Comparison of ENCODE assay signal across 14 mouse cellular contexts in the genomic region with DNA sequence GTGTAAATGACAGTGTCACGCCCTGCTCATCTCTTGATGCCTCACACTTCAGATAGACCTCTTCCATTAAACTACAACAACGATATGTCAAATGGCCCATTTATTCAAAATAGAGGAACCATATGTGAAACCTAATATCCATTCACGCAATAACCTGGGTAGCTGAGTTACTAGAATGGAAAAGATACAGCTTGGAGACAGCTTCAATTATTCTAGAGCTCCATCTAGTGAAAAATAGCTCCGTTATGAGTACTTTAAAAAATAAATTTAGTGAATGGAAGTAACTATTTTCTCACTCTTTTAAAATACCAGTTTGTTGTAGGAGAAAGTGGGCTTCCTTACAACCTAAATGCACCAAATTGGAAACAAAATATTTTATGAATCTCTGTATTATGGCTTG. TPM values are rescaled to one million over a fixed set of nuclear protein-coding genes. Genes with fewer than 3 reads are reported as not detected.
DNase-seq lines count a peak whose midpoint lies in the region; ATAC-seq and TF ChIP-seq lines count a peak whose summit lies in the region.
"Had no signal": no experiment of that assay in that cellular context is flagged by ENCODE, and none has a peak within 500 bp of the region (broad histone marks: within the 10 kb centered on the region; RNA-seq: fewer than 3 reads in every experiment).

No protein-coding gene starts in this region.

- no peaks in the 10 kb centered on the region for H3K36me3 ChIP-seq in forebrain, embryonic 13.5 days (ENCODE audit: poor library complexity, severe bottlenecking)
- no peaks in the 10 kb centered on the region for H3K36me3 ChIP-seq in forebrain, embryonic 11.5 days (ENCODE audit: control insufficient read depth, insufficient read depth, low read length)
- H3K36me3 ChIP-seq in MEL (ENCODE audit: control insufficient read depth in 1 of 2, insufficient read depth in 2 of 2, low read length in 2 of 2) = peaks cover 0 to 11% of the 10 kb centered on the region in 2 experiments; a peak in 2 of 4 replicates
- H3K36me3 ChIP-seq in forebrain, postnatal 0 days (ENCODE audit: insufficient read depth) = no peaks in the 10 kb centered on the region
- H3K36me3 ChIP-seq: intestine, embryonic 15.5 days had no signal

- 0 out of 2 replicates have a peak, but pooled peaks have one; percentile 45 for ATAC-seq in forebrain, embryonic 13.5 days
- no peak for ATAC-seq in forebrain, embryonic 11.5 days (replicated peaks; ENCODE audit: low FRiP score)
- peak; percentile 66; the same call in 1 of the 2 replicates for ATAC-seq in forebrain, postnatal 0 days
- ATAC-seq: intestine, embryonic 15.5 days had no signal

- TF ChIP-seq EP300 in MEL (IDR thresholded peaks at IDR 0.05; ENCODE audit: low read depth in 1 of 2, low read length in 2 of 2) = no peak

- 68% methylated on average over 4 of the region's 4 CpGs for WGBS in forebrain, embryonic 13.5 days
- 82% methylated on average over 4 of the region's 4 CpGs for WGBS in forebrain, embryonic 11.5 days
- 53% methylated on average over 4 of the region's 4 CpGs for WGBS in forebrain, postnatal 0 days

- no peak overlapping the region for H3K27ac ChIP-seq in forebrain, embryonic 13.5 days
- H3K27ac ChIP-seq in forebrain, embryonic 11.5 days (ENCODE audit: low read depth, low read length) = no peak overlapping the region
- no peak overlapping the region for H3K27ac ChIP-seq in left cerebral cortex, adult 2 months
- H3K27ac ChIP-seq in MEL (ENCODE audit: control insufficient read depth, low read depth, low read length) = no peak overlapping the region
- H3K27ac ChIP-seq in forebrain, postnatal 0 days (ENCODE audit: low read depth, low read length) = no peak overlapping the region
- H3K27ac ChIP-seq: intestine, embryonic 15.5 days had no signal

- TF ChIP-seq CTCF in left cerebral cortex, adult 2 months (IDR thresholded peaks at IDR 0.05) = peak; percentile 59
- peak in 1 of 3 experiments; percentile 31; a peak in 1 of 6 replicates for TF ChIP-seq CTCF in MEL (IDR thresholded peaks at IDR 0.05 in 2 of 3, conservative IDR thresholded peaks at IDR 0.05 in 1 of 3; ENCODE audit: control insufficient read depth in 1 of 3, insufficient read depth in 1 of 3, low read depth in 2 of 3, low read length in 3 of 3, poor library complexity in 1 of 3, severe bottlenecking in 1 of 3)
- TF ChIP-seq CTCF in forebrain, postnatal 0 days (IDR thresholded peaks at IDR 0.05; ENCODE audit: low read depth) = peak; percentile 51

- H3K4me2 ChIP-seq in forebrain, embryonic 13.5 days = no peak overlapping the region
- H3K4me2 ChIP-seq in forebrain, embryonic 11.5 days (ENCODE audit: low read depth, low read length, severe bottlenecking) = no peak overlapping the region
- H3K4me2 ChIP-seq in forebrain, postnatal 0 days (ENCODE audit: low read depth) = no peak overlapping the region
- H3K4me2 ChIP-seq: intestine, embryonic 15.5 days had no signal

- intact Hi-C loops in left cerebral cortex, adult 2 months (cut with DNase I) = no loop called here
- intact Hi-C loops in left cerebral cortex, postnatal 4 days (cut with DNase I) = loop anchor here (5.0 to 10.0 kb wide), 2 partner anchors 221 to 284 kb away; partner anchors contain the start of gene Arhgap21

- no peak overlapping the region for H3K4me3 ChIP-seq in forebrain, embryonic 13.5 days
- no peak overlapping the region for H3K4me3 ChIP-seq in forebrain, embryonic 11.5 days (ENCODE audit: low read depth, low read length)
- no peak overlapping the region for H3K4me3 ChIP-seq in left cerebral cortex, adult 2 months
- H3K4me3 ChIP-seq in MEL (ENCODE audit: control insufficient read depth in 1 of 2, insufficient read depth in 1 of 2, low read depth in 2 of 2, low read length in 2 of 2) = no peak overlapping the region
- H3K4me3 ChIP-seq in forebrain, postnatal 0 days (ENCODE audit: low read depth, low read length) = no peak overlapping the region
- H3K4me3 ChIP-seq: intestine, embryonic 15.5 days had no signal

- no peaks in the 10 kb centered on the region for H3K27me3 ChIP-seq in forebrain, embryonic 13.5 days
- no peaks in the 10 kb centered on the region for H3K27me3 ChIP-seq in forebrain, embryonic 11.5 days (ENCODE audit: control insufficient read depth, insufficient read depth, low read length)
- no peaks in the 10 kb centered on the region for H3K27me3 ChIP-seq in MEL (ENCODE audit: control insufficient read depth in 1 of 2, insufficient read depth in 2 of 2, low read length in 2 of 2)
- H3K27me3 ChIP-seq in forebrain, postnatal 0 days (ENCODE audit: insufficient read depth, low read length) = no peaks in the 10 kb centered on the region
- H3K27me3 ChIP-seq: intestine, embryonic 15.5 days had no signal

- no peak for DNase-seq in forebrain, embryonic 11.5 days (ENCODE audit: low spot score)
- DNase-seq in left cerebral cortex, adult 2 months (ENCODE audit: extremely low spot score in 1 of 2, low spot score in 2 of 2) = no peak
- DNase-seq in left cerebral cortex, postnatal 4 days = no peak
- DNase-seq in MEL (ENCODE audit: low read depth, low spot score) = peak; percentile 27
- DNase-seq in forebrain, postnatal 0 days = peak; percentile 46
- DNase-seq in spleen, postnatal 4 days (ENCODE audit: low spot score in 2 of 2) = no peak
- DNase-seq: adrenal gland, adult 8-10 months; embryo, embryonic 11 days; gastrocnemius, postnatal 25 days; lung, postnatal 10 days; right cerebral cortex, postnatal 25 days had no signal

- no peaks in the 10 kb centered on the region for H3K4me1 ChIP-seq in forebrain, embryonic 13.5 days
- H3K4me1 ChIP-seq in forebrain, embryonic 11.5 days (replicated peaks; ENCODE audit: control insufficient read depth, insufficient read depth, low read length) = no peaks in the 10 kb centered on the region
- H3K4me1 ChIP-seq in MEL (ENCODE audit: control insufficient read depth in 1 of 2, insufficient read depth in 2 of 2, low read length in 2 of 2) = peaks cover 5% of the 10 kb centered on the region in 2 experiments
- no peaks in the 10 kb centered on the region for H3K4me1 ChIP-seq in forebrain, postnatal 0 days (ENCODE audit: insufficient read depth)
- H3K4me1 ChIP-seq: intestine, embryonic 15.5 days had no signal

- no peak overlapping the region for H3K9ac ChIP-seq in forebrain, embryonic 13.5 days
- H3K9ac ChIP-seq in forebrain, embryonic 11.5 days (ENCODE audit: low read length) = no peak overlapping the region
- H3K9ac ChIP-seq in MEL (ENCODE audit: control insufficient read depth, low read depth, low read length, poor library complexity, severe bottlenecking) = no peak overlapping the region
- no peak overlapping the region for H3K9ac ChIP-seq in forebrain, postnatal 0 days
- H3K9ac ChIP-seq: intestine, embryonic 15.5 days had no signal

- H3K9me3 ChIP-seq in forebrain, embryonic 13.5 days (replicated peaks) = no peaks in the 10 kb centered on the region
- no peaks in the 10 kb centered on the region for H3K9me3 ChIP-seq in forebrain, embryonic 11.5 days (ENCODE audit: control insufficient read depth, low read length)
- H3K9me3 ChIP-seq in MEL (replicated peaks; ENCODE audit: insufficient read depth, low read length) = no peaks in the 10 kb centered on the region
- H3K9me3 ChIP-seq in forebrain, postnatal 0 days (ENCODE audit: low read length) = no peaks in the 10 kb centered on the region
- H3K9me3 ChIP-seq: intestine, embryonic 15.5 days had no signal

- H3K79me2 ChIP-seq in MEL (ENCODE audit: control insufficient read depth, insufficient read depth, low read length, poor library complexity) = no peaks in the 10 kb centered on the region

- peak; percentile 58 for TF ChIP-seq RAD21 in MEL (IDR thresholded peaks at IDR 0.05; ENCODE audit: low read depth, low read length)

- TF ChIP-seq POLR2A in MEL (IDR thresholded peaks at IDR 0.05; ENCODE audit: control insufficient read depth in 1 of 2, insufficient read depth in 1 of 2, low read depth in 1 of 2, low read length in 2 of 2, poor library complexity in 1 of 2) = no peak

TF ChIP-seq in MEL, 35 proteins besides CTCF, POLR2A, EP300 and RAD21:
- TF ChIP-seq UBTF (IDR thresholded peaks at IDR 0.05; ENCODE audit: borderline replicate concordance, insufficient read depth, low read depth, low read length) (no peak), HCFC1 (IDR thresholded peaks at IDR 0.05; ENCODE audit: low read depth, low read length) (no peak), MYB (IDR thresholded peaks at IDR 0.05; ENCODE audit: low read depth, low read length) (no peak), SMC3 (IDR thresholded peaks at IDR 0.05; ENCODE audit: low read depth, low read length) (peak; percentile 44), NELFE (IDR thresholded peaks at IDR 0.05; ENCODE audit: low read depth, low read length) (no peak), ZMIZ1 (IDR thresholded peaks at IDR 0.05; ENCODE audit: low read depth, low read length) (no peak), ZC3H11A (IDR thresholded peaks at IDR 0.05; ENCODE audit: low read depth, low read length) (no peak), SIN3A (IDR thresholded peaks at IDR 0.05; ENCODE audit: low read length) (no peak), MAFK (IDR thresholded peaks at IDR 0.05; ENCODE audit: borderline replicate concordance, low read depth, low read length) (no peak)

RNA-seq across cellular contexts. Expression of gene Enkur, which starts 16.6 kb away (rescaled TPM):
- polyA plus RNA-seq in forebrain, embryonic 13.5 days (2015; fragmentation: Nextera tagmentation; extraction: Ambion mirVana) = 2.1 and 2.3 TPM in 2 replicates
- 1.2 and 1.4 TPM in 2 replicates for polyA plus RNA-seq in forebrain, embryonic 11.5 days (2014; fragmentation: Nextera tagmentation; extraction: Ambion mirVana)
- total RNA-seq in left cerebral cortex, adult 2 months (2021) = 1 to 10 TPM; 3.2 to 4.2 TPM
- total RNA-seq in left cerebral cortex, postnatal 4 days (2021) = 1 to 10 TPM; 4.1 to 4.9 TPM
- total RNA-seq in MEL (2012; rRNA removed) = not detected in 2 replicates
- polyA plus RNA-seq in MEL (2012; ENCODE audit: insufficient read depth in 1 of 2, insufficient read length in 2 of 2, low read depth in 1 of 2, low replicate concordance in 2 of 2, missing spikeins in 1 of 2) = not detected
- total RNA-seq in forebrain, postnatal 0 days (2014; rRNA removed) = 4.5 and 5.4 TPM in 2 replicates
- 5.2 and 8.1 TPM in 2 replicates for polyA plus RNA-seq in forebrain, postnatal 0 days (2015; fragmentation: Nextera tagmentation; extraction: Ambion mirVana)
- total RNA-seq: liver, adult 2 months had no signal
- polyA plus RNA-seq: liver, adult 2 months had no signal

RNA-seq across cellular contexts. Expression of gene Thnsl1, which starts 16.9 kb away (rescaled TPM):
- 20.2 and 21.7 TPM in 2 replicates for polyA plus RNA-seq in forebrain, embryonic 13.5 days (2015; fragmentation: Nextera tagmentation; extraction: Ambion mirVana)
- polyA plus RNA-seq in forebrain, embryonic 11.5 days (2014; fragmentation: Nextera tagmentation; extraction: Ambion mirVana) = 18.2 and 20.3 TPM in 2 replicates
- 10 to 100 TPM; 19.9 to 24.2 TPM for total RNA-seq in left cerebral cortex, adult 2 months (2021)
- 10 to 100 TPM; 19.4 to 20.0 TPM for total RNA-seq in left cerebral cortex, postnatal 4 days (2021)
- 1.0 and 1.9 TPM in 2 replicates for total RNA-seq in MEL (2012; rRNA removed)
- 1 to 10 TPM in 1 of 2 experiments, not detected in 1; 2.6 TPM for polyA plus RNA-seq in MEL (2012; ENCODE audit: insufficient read depth in 1 of 2, insufficient read length in 2 of 2, low read depth in 1 of 2, low replicate concordance in 2 of 2, missing spikeins in 1 of 2)
- 21.8 and 22.8 TPM in 2 replicates for total RNA-seq in forebrain, postnatal 0 days (2014; rRNA removed)
- polyA plus RNA-seq in forebrain, postnatal 0 days (2015; fragmentation: Nextera tagmentation; extraction: Ambion mirVana) = 17.6 and 19.4 TPM in 2 replicates

Comparison
In these comparisons a context has a peak if more than half of its experiments do, and no peak if none do; other contexts are left out.
1. DNase-seq: peak in MEL (single experiment) and forebrain, postnatal 0 days (single experiment); none in forebrain, embryonic 11.5 days (single experiment), left cerebral cortex, adult 2 months (0 of 2), left cerebral cortex, postnatal 4 days (single experiment) and spleen, postnatal 4 days (0 of 2).